Mouse (Mus musculus) heart, adult 2 months (tissue): ENCODE measurements around the gene Pdia5. TPM values are rescaled to one million over a fixed set of nuclear protein-coding genes. Genes with fewer than 3 reads are reported as not detected.

ENCODE experiments used
- DNase-seq, 2 experiments: peaks; one replicate each; pipeline ENCODE4 v3.0.0; 2021
- H3K27ac ChIP-seq: fragments of 200-600 bp; 2 replicates; pipeline ENCODE4 v1.8.1; 2022
- H3K27me3 ChIP-seq: fragments of 200-500 bp; 2 replicates; pipeline ENCODE4 v1.6.1; 2012; ENCODE audit warnings: mild to moderate bottlenecking, low read length, inconsistent platforms, mixed read lengths; ENCODE audit not compliant: control insufficient read depth, insufficient read depth
- H3K36me3 ChIP-seq: fragments of 200-500 bp; 2 replicates; pipeline ENCODE4 v1.6.1; 2012; ENCODE audit warnings: low read length, inconsistent platforms; ENCODE audit not compliant: control insufficient read depth, insufficient read depth
- H3K4me1 ChIP-seq: fragments of 200-500 bp; 2 replicates; pipeline ENCODE4 v1.6.1; 2011; ENCODE audit warnings: low read length; ENCODE audit not compliant: control insufficient read depth, insufficient read depth
- H3K4me3 ChIP-seq: fragments of 200-600 bp; 2 replicates; pipeline ENCODE4 v1.8.1; 2022
- H3K79me2 ChIP-seq: fragments of 200-500 bp; replicated peaks from 2 replicates; pipeline ENCODE4 v1.6.1; 2012; ENCODE audit warnings: mild to moderate bottlenecking, inconsistent platforms, low read length, moderate library complexity, mixed read lengths; ENCODE audit not compliant: control insufficient read depth, insufficient read depth
- H3K9ac ChIP-seq: fragments of 200-500 bp; 2 replicates; pipeline ENCODE4 v1.6.1; 2012; ENCODE audit warnings: low read depth, mild to moderate bottlenecking, control low read depth, inconsistent platforms, low read length, mixed read lengths
- CTCF ChIP-seq: fragments of 200-600 bp; IDR thresholded peaks from 2 replicates; pipeline ENCODE4 v1.8.1; 2022; ENCODE audit warnings: antibody characterized with exemption, mild to moderate bottlenecking, moderate library complexity
- EP300 ChIP-seq: fragments of 200-500 bp; IDR thresholded peaks from 2 replicates; pipeline ENCODE4 v1.6.1; 2011; ENCODE audit warnings: low read depth, low read length, control low read depth; ENCODE audit not compliant: insufficient read depth
- POLR2A ChIP-seq: fragments of 200-500 bp; IDR thresholded peaks from 2 replicates; pipeline ENCODE4 v1.6.1; 2011; ENCODE audit warnings: mild to moderate bottlenecking, low read depth, low read length, control low read depth; ENCODE audit not compliant: insufficient read depth
- WGBS: fragments of 180-500 bp; shearing (Covaris S2); methylation state at CpG from one replicate; pipeline ENCODE4 v1.1.7; 2018; 5-methylcytosine and 5-hydroxymethylcytosine counted together
- intact Hi-C: fragments of 180-260 bp; cut with DNase I; formaldehyde crosslinking; loops from one replicate; pipeline ENCODE4 v1.15.1; 2025
- polyA plus RNA-seq: library from polyadenylated mRNA; depleted of rRNA; stranded (reverse); fragments of >200 nt; gene quantifications from 2 replicates; pipeline ENCODE4 v1.2.3, GENCODE M21; 2012
- total RNA-seq, 2 experiments: library from RNA; stranded (reverse); gene quantifications; 2 replicates each; pipeline ENCODE4 v1.2.3; 2021

Gene Pdia5
- total and polyA plus RNA-seq, 3 experiments: 4.1 to 5.0 (median 4.4) TPM

GRCm38 (mm10) chr16:35459584-35459983 lies 31.1 kb downstream of the Pdia5 start:
- H3K4me3 ChIP-seq: no peak overlapping the region
- no peak overlapping the region for H3K27ac ChIP-seq
- no peaks in the 10 kb centered on the region for H3K27me3 ChIP-seq
- whole genome bisulfite sequencing: 89% methylated on average over 7 of the region's 7 CpGs
- TF ChIP-seq EP300 (no peak), CTCF (no peak), POLR2A (no peak)
- H3K9ac ChIP-seq: no peak overlapping the region
- intact Hi-C loops: no loop called here
- DNase-seq: no peak
- no peaks in the 10 kb centered on the region for H3K36me3 ChIP-seq
- no peaks in the 10 kb centered on the region for H3K79me2 ChIP-seq
- no peaks in the 10 kb centered on the region for H3K4me1 ChIP-seq

GRCm38 (mm10) chr16:35458297-35458696 lies 32.4 kb downstream of the Pdia5 start:
- no peak overlapping the region for H3K9ac ChIP-seq
- no peaks in the 10 kb centered on the region for H3K27me3 ChIP-seq
- no peak for TF ChIP-seq CTCF
- no peak for TF ChIP-seq EP300
- TF ChIP-seq POLR2A: no peak
- H3K4me1 ChIP-seq: no peaks in the 10 kb centered on the region
- DNase-seq: no peak
- no peaks in the 10 kb centered on the region for H3K79me2 ChIP-seq
- no peaks in the 10 kb centered on the region for H3K36me3 ChIP-seq
- H3K4me3 ChIP-seq: no peak overlapping the region
- intact Hi-C loops: no loop called here
- no peak overlapping the region for H3K27ac ChIP-seq
- 93% methylated on average over 11 of the region's 11 CpGs for WGBS

- no peak overlapping the region for H3K9ac ChIP-seq
- WGBS: 86% methylated on average over 8 of the region's 8 CpGs
- no peak for DNase-seq
- H3K27me3 ChIP-seq: no peaks in the 10 kb centered on the region
- no peaks in the 10 kb centered on the region for H3K4me1 ChIP-seq
- H3K36me3 ChIP-seq: no peaks in the 10 kb centered on the region
- H3K79me2 ChIP-seq: no peaks in the 10 kb centered on the region
- H3K4me3 ChIP-seq: no peak overlapping the region
- TF ChIP-seq CTCF (no peak), EP300 (no peak), POLR2A (no peak)
- H3K27ac ChIP-seq: no peak overlapping the region
- intact Hi-C loops: no loop called here
These were observed 33.2 kb downstream of the Pdia5 start for GRCm38 (mm10) chr16:35457488-35457887.

DNA sequence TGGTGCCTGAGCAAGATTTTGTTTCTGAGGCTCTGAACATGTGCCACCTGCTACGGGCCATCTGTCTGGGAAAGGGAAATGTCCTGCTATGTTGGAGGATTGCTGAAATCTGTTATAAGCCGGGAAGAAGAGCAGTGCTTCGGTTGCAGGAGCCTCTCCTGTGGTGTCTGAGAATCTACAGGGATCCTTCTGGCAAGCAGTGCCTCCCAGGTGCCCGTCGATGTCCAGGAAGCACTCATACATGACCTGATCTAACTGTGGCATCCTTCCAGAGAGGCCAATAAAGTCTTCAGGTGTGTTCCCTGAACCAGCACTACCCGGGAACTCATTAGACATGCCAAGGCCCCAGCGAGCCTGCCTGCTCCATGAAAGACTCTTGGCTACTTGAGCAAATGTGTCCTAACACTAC lies 33.7 kb downstream of the Pdia5 start:
- Histone ChIP-seq H3K79me2 (no peaks in the 10 kb centered on the region), H3K9ac (no peak overlapping the region), H3K4me1 (no peaks in the 10 kb centered on the region), H3K27ac (no peak overlapping the region), H3K27me3 (no peaks in the 10 kb centered on the region), H3K4me3 (no peak overlapping the region), H3K36me3 (no peaks in the 10 kb centered on the region)
- WGBS: 93% methylated on average over 7 of the region's 7 CpGs
- no peak for TF ChIP-seq POLR2A
- TF ChIP-seq CTCF: no peak
- TF ChIP-seq EP300: no peak
- intact Hi-C loops: no loop called here
- DNase-seq: no peak

- Histone ChIP-seq H3K27ac (no peak overlapping the region), H3K4me1 (no peaks in the 10 kb centered on the region), H3K4me3 (no peak overlapping the region), H3K27me3 (no peaks in the 10 kb centered on the region), H3K36me3 (no peaks in the 10 kb centered on the region), H3K79me2 (no peaks in the 10 kb centered on the region), H3K9ac (no peak overlapping the region)
- DNase-seq: no peak
- 89% methylated on average over 9 of the region's 9 CpGs for WGBS
- TF ChIP-seq POLR2A (no peak), CTCF (no peak)
- intact Hi-C loops: no loop called here
These were observed 34.4 kb downstream of the Pdia5 start for GRCm38 (mm10) chr16:35456305-35456704.

DNA sequence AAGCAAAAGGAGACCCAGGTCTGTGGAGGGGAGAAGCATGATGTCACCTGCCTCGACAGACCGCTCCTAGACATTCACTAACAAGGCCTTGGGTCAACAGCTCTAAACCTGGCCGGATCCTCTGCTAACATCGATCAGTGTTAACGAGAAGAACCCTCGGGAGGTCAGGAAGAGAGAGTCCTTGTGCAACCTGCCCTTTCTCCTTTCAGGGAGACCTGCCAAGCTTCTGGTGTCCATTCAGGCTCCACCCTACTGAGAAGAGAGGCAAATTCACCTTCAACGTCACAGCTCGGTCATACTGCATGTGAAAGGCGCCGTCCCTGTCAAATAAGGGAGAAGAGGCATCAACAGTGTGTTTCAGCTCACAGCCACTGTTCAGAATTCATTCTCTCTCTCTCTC lies 34.9 kb downstream of the Pdia5 start:
- Histone ChIP-seq H3K79me2 (no peaks in the 10 kb centered on the region), H3K36me3 (no peaks in the 10 kb centered on the region)

More for the DNA sequence above, 34.9 kb downstream of the Pdia5 start:
- WGBS: 84% methylated on average over 10 of the region's 10 CpGs
- no peak overlapping the region for H3K27ac ChIP-seq
- no peaks in the 10 kb centered on the region for H3K4me1 ChIP-seq
- no peak overlapping the region for H3K4me3 ChIP-seq
- no peak for TF ChIP-seq CTCF
- TF ChIP-seq EP300: no peak
- TF ChIP-seq POLR2A: no peak
- no peaks in the 10 kb centered on the region for H3K27me3 ChIP-seq
- no peak overlapping the region for H3K9ac ChIP-seq
- DNase-seq: no peak
- intact Hi-C loops: no loop called here
